Mouse (Mus musculus) limb, embryonic 14.5 days (tissue): ENCODE measurements around the gene Fkbp15. TPM values are rescaled to one million over a fixed set of nuclear protein-coding genes. Genes with fewer than 3 reads are reported as not detected.
A peak's percentile ranks its signal among the peaks of the same experiment; 100 is the strongest.

ENCODE experiments used
- ATAC-seq: fragments of 200-750 bp; cut with Nextera tagmentation; 2 replicates; pipeline ENCODE4 v1.8.0; 2017; ENCODE audit warnings: low read depth, moderate number of reproducible peaks, moderate TSS enrichment; ENCODE audit not compliant: low FRiP score
- DNase-seq: peaks from one replicate; pipeline ENCODE4 v3.0.0-alpha.2; 2015; ENCODE audit warnings: low spot score
- H3K27ac ChIP-seq: fragments of 300-500 bp; sonication (generic); replicated peaks from 2 replicates; pipeline ENCODE4 v1.5.1; 2014; ENCODE audit warnings: low read depth, mild to moderate bottlenecking, low read length, moderate library complexity, mixed read lengths
- H3K27me3 ChIP-seq: fragments of 300-500 bp; sonication (generic); 2 replicates; pipeline ENCODE4 v1.6.1; 2014; ENCODE audit warnings: low read length, mixed read lengths; ENCODE audit not compliant: control insufficient read depth, insufficient read depth
- H3K36me3 ChIP-seq: fragments of 300-500 bp; sonication (generic); 2 replicates; pipeline ENCODE4 v1.6.1; 2014; ENCODE audit warnings: mild to moderate bottlenecking, low read length, moderate library complexity, mixed read lengths; ENCODE audit not compliant: control insufficient read depth, insufficient read depth
- H3K4me1 ChIP-seq: fragments of 300-500 bp; sonication (generic); 2 replicates; pipeline ENCODE4 v1.6.1; 2014; ENCODE audit warnings: antibody characterized with exemption, low read length, mixed read lengths; ENCODE audit not compliant: control insufficient read depth, insufficient read depth
- H3K4me2 ChIP-seq: fragments of 300-500 bp; sonication (generic); replicated peaks from 2 replicates; pipeline ENCODE4 v1.6.1; 2014; ENCODE audit warnings: low read depth, mild to moderate bottlenecking, low read length, moderate library complexity; ENCODE audit not compliant: severe bottlenecking
- H3K4me3 ChIP-seq: fragments of 300-500 bp; sonication (generic); replicated peaks from 2 replicates; pipeline ENCODE4 v1.5.1; 2014; ENCODE audit warnings: low read length
- H3K9ac ChIP-seq: fragments of 300-500 bp; sonication (generic); 2 replicates; pipeline ENCODE4 v1.6.1; 2014; ENCODE audit warnings: mild to moderate bottlenecking, low read depth, low read length, moderate library complexity; ENCODE audit not compliant: severe bottlenecking
- H3K9me3 ChIP-seq: fragments of 300-500 bp; sonication (generic); 2 replicates; pipeline ENCODE4 v1.6.1; 2016; ENCODE audit warnings: low read length; ENCODE audit not compliant: control insufficient read depth
- POLR2A ChIP-seq: fragments of 200-500 bp; IDR thresholded peaks from 2 replicates; pipeline ENCODE4 v1.8.0; 2012; ENCODE audit warnings: inconsistent platforms, mild to moderate bottlenecking, moderate library complexity, borderline replicate concordance; ENCODE audit not compliant: insufficient read depth, insufficient read length; ENCODE audit errors: extremely low read depth
- WGBS: fragments of 180-500 bp; shearing (Covaris S2); extraction: QIAGEN DNeasy Blood & Tissue Kit; methylation state at CpG from one replicate; pipeline ENCODE4 v1.1.7; 2014; 5-methylcytosine and 5-hydroxymethylcytosine counted together
- polyA plus RNA-seq, 2 experiments: library from polyadenylated mRNA; depleted of rRNA in 1 of 2; stranded (reverse) in 1 of 2; unstranded in 1 of 2; fragments of >200 nt; fragmentation: Nextera tagmentation in 1 of 2; extraction: Ambion mirVana in 1 of 2; gene quantifications; 2 replicates each; pipeline versions ENCODE4 v1.2.1 to v1.2.3; 2012 to 2014

Gene Fkbp15
- polyA plus RNA-seq, 2 experiments = 24.1 to 29.6 TPM

- TF ChIP-seq POLR2A = no peak
- no peak overlapping the region for H3K27ac ChIP-seq
- H3K4me1 ChIP-seq = peaks cover 18% of the 10 kb centered on the region; the same call in 1 of the 2 replicates
- ATAC-seq (no peak), DNase-seq (no peak)
- H3K27me3 ChIP-seq = no peaks in the 10 kb centered on the region
- H3K4me2 ChIP-seq = 0 out of 2 replicates have a peak overlapping the region, but pooled peaks have one; percentile 7
- H3K9me3 ChIP-seq = no peaks in the 10 kb centered on the region
- 90% methylated on average over 4 of the region's 4 CpGs for WGBS
- no peak overlapping the region for H3K4me3 ChIP-seq
- H3K36me3 ChIP-seq = peaks cover 39% of the 10 kb centered on the region
- no peak overlapping the region for H3K9ac ChIP-seq
Observed at GRCm38 (mm10) chr4:62406133-62406532, 45.8 kb upstream of the Fkbp15 start.

- ATAC-seq = no peak
- peaks cover 85% of the 10 kb centered on the region for H3K36me3 ChIP-seq
Observed at GRCm38 (mm10) chr4:62398956-62399355, 38.6 kb upstream of the Fkbp15 start.

GRCm38 (mm10) chr4:62397616-62398365 lies 37.4 kb upstream of the Fkbp15 start:
- TF ChIP-seq POLR2A = no peak
- Histone ChIP-seq H3K27ac (no peak overlapping the region), H3K9ac (no peak overlapping the region)

More at GRCm38 (mm10) chr4:62398956-62399355, 38.6 kb upstream of the Fkbp15 start:
- Histone ChIP-seq H3K4me3 (no peak overlapping the region), H3K9ac (no peak overlapping the region), H3K4me2 (no peak overlapping the region), H3K27me3 (no peaks in the 10 kb centered on the region), H3K4me1 (no peaks in the 10 kb centered on the region), H3K27ac (no peak overlapping the region), H3K9me3 (no peaks in the 10 kb centered on the region)
- TF ChIP-seq POLR2A = no peak
- 91% methylated on average over 3 of the region's 3 CpGs for WGBS
- DNase-seq = no peak

GRCm38 (mm10) chr4:62395806-62396205 lies 35.5 kb upstream of the Fkbp15 start:
- 95% methylated on average over 1 of the region's 1 CpGs for WGBS
- DNase-seq = no peak
- Histone ChIP-seq H3K4me1 (no peaks in the 10 kb centered on the region), H3K27me3 (no peaks in the 10 kb centered on the region), H3K27ac (no peak overlapping the region), H3K36me3 (peaks cover 82% of the 10 kb centered on the region), H3K9me3 (no peaks in the 10 kb centered on the region), H3K9ac (no peak overlapping the region), H3K4me2 (no peak overlapping the region), H3K4me3 (no peak overlapping the region)
- ATAC-seq = no peak
- TF ChIP-seq POLR2A = no peak

More at GRCm38 (mm10) chr4:62397616-62398365, 37.4 kb upstream of the Fkbp15 start:
- Histone ChIP-seq H3K4me2 (no peak overlapping the region), H3K4me3 (no peak overlapping the region), H3K9me3 (no peaks in the 10 kb centered on the region), H3K4me1 (no peaks in the 10 kb centered on the region), H3K36me3 (peaks cover 81% of the 10 kb centered on the region), H3K27me3 (no peaks in the 10 kb centered on the region)
- ATAC-seq (no peak), DNase-seq (no peak)
- WGBS = 85% methylated on average over 4 of the region's 4 CpGs

GRCm38 (mm10) chr4:62393459-62393858 lies 33.1 kb upstream of the Fkbp15 start:
- Histone ChIP-seq H3K27ac (no peak overlapping the region), H3K27me3 (no peaks in the 10 kb centered on the region), H3K9me3 (no peaks in the 10 kb centered on the region), H3K4me3 (no peak overlapping the region), H3K4me2 (no peak overlapping the region), H3K9ac (no peak overlapping the region), H3K4me1 (no peaks in the 10 kb centered on the region), H3K36me3 (peaks cover 77% of the 10 kb centered on the region)
- WGBS = 54% methylated on average over 6 of the region's 6 CpGs
- DNase-seq (no peak), ATAC-seq (0 out of 2 replicates have a peak, but pooled peaks have one; percentile 38)
- TF ChIP-seq POLR2A = no peak
